Mouse (Mus musculus) heart, postnatal 25 days (tissue): Measurements from ENCODE around the gene Aox2. TPM values are rescaled to one million over a fixed set of nuclear protein-coding genes. Genes with fewer than 3 reads are reported as not detected.

Experiments
- total RNA-seq, 2 experiments: library from RNA; stranded (reverse); gene quantifications; 2 replicates each; pipeline ENCODE4 v1.2.3; 2021

Aox2 gene
- total RNA-seq, 2 experiments from 2014 or later, result not detected

Other genes with a start within 250 kb of the Aox2 start
- gene Aox1, start 248.4 kb upstream of the Aox2 start, total RNA-seq, result 1 to 10 TPM; 6.3 to 6.5 TPM
- under 1 TPM; 0.70 to 0.73 TPM for gene Aox3, start 165.2 kb upstream of the Aox2 start, total RNA-seq
- not detected for gene Aox4, start 67.9 kb upstream of the Aox2 start, total RNA-seq
- 10 to 100 TPM; 62.7 to 75.9 TPM for gene Bzw1, start 114.6 kb downstream of the Aox2 start, total RNA-seq
- 10 to 100 TPM; 53.1 to 59.9 TPM for gene Clk1, start 145.7 kb downstream of the Aox2 start, total RNA-seq
- 10 to 100 TPM; 12.1 to 14.2 TPM for gene Nif3l1, start 166.8 kb downstream of the Aox2 start, total RNA-seq
- 10 to 100 TPM; 17.5 to 19.3 TPM for gene Ppil3, start 167.2 kb downstream of the Aox2 start, total RNA-seq
- 1 to 10 TPM; 9.3 to 9.6 TPM for gene Orc2, start 226.8 kb downstream of the Aox2 start, total RNA-seq